Mouse (Mus musculus) liver, embryonic 14.5 days (tissue): ENCODE results near the gene Secisbp2.

Experiments used
- CTCF ChIP-seq: IDR thresholded peaks from 2 replicates; pipeline ENCODE4 v1.5.1; 2016; ENCODE audit warnings: antibody characterized with exemption, low read depth, control low read depth
- EP300 ChIP-seq: IDR thresholded peaks from 2 replicates; pipeline ENCODE4 v1.6.1; 2016; ENCODE audit warnings: antibody characterized with exemption, low read depth

GRCm38 (mm10) chr13:51703893-51704292, 52.4 kb downstream of the Secisbp2 start:
- TF ChIP-seq CTCF (no peak), EP300 (no peak)
